Mouse (Mus musculus): ENCODE data around the gene Mast4. TPM values are rescaled to one million over a fixed set of nuclear protein-coding genes. Genes with fewer than 3 reads are reported as not detected.

Mast4 gene
- total and polyA plus RNA-seq, 3 experiments = 37.1 to 88.8 (median 66.8) TPM

- no peak for DNase-seq
These were observed 408.3 kb downstream of the Mast4 start for GRCm38 (mm10) chr13:102925844-102926598.

DNA sequence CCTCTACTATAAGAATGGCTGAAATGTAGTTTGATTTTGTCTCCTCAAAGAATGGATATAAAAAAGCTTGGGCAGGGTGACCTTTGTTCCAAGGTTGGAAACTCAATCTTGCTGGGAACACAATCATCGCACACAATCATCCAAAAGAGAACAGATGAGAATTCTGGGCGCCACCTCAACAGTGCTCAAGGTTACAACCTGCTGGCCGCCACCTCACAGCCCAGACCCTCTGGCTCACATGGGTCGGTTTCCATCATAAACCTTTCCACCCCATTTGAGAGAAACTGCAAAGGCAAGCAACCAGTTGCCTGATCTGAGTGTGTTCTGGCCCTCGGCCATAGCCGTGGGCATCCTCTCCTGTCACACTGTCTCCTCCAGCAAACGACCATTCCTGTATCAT, 414.6 kb downstream of the Mast4 start:
- DNase-seq = peak; percentile 42

DNA sequence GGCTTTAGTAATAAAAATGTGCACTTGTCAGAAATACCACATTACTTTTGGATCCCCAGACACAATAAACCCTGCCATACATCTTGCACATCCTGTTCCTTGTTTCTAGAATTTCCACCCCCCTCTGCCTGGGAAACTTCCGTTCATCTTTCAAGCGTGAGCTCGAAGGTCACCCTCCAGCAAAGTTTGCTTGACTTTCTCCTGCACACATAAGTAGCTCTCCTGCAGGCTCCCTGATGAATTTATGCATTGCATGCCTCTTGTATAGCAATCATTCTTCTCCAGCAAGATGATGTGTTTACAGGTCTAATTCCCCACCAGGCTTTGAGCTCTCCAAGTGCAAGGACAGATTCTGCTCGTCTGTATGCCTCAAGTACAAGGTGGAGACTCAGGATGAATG, 415.7 kb downstream of the Mast4 start:
- DNase-seq = peak; percentile 47

GRCm38 (mm10) chr13:102915341-102915740, 419.0 kb downstream of the Mast4 start:
- DNase-seq = no peak

- no peak for DNase-seq
These were observed 419.5 kb downstream of the Mast4 start for GRCm38 (mm10) chr13:102914800-102915199.

GRCm38 (mm10) chr13:102913919-102914318, 420.4 kb downstream of the Mast4 start:
- no peak for DNase-seq

GRCm38 (mm10) chr13:102912867-102913266, 421.4 kb downstream of the Mast4 start:
- no peak for DNase-seq

- no peak for DNase-seq
These were observed 424.5 kb downstream of the Mast4 start for GRCm38 (mm10) chr13:102909654-102910418.

DNA sequence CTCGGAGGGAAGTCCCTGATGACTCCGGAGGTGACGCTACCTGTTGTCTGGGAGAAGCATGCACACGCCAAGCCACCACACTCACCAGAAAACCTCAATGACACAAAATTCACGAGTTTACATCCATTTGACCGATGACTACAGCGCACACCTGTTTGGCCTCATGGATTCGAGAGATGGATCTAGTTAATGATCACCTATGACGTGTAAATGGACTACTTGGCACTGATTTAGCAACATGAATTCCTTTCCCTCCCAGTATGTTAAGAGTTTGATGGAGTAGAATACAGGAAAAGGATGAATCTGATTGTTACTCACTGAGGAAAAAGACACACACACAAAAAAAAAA, 427.7 kb downstream of the Mast4 start:
- DNase-seq = no peak

DNA sequence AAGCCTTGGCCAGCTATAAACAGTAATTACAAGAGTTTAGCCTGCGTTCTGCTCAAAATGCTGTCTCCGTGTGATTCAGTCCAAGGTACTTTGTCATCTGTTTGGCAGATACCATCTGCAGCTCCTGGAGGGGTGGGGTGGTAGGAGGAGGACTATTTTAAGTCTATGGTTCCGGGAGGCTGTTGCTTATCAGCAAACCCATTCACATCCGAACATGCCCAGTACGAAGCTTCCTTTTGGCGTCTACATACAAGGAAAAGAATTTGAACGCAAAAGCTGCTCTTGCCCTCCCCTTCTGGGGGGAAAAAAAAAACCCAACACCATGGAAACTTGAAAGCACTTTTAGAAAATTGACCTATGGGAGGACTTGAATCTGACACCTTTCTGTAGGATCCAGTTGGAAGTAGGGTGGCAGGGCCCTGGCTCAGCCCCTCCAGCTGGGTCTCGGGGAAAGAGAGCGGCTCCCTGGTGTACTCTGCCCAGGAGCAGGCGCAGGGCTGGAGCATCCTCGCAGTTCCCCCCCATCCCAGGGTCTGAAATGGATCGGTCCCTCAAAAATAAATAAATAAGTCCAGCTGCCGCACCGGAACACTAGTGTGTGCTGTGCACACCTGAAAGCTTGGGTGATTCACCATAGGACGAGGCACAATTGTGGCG, 428.2 kb downstream of the Mast4 start:
- DNase-seq = peak; percentile 89

GRCm38 (mm10) chr13:102905361-102905950, 428.8 kb downstream of the Mast4 start:
- peak; percentile 38 for DNase-seq

- DNase-seq = no peak
These were observed 430.6 kb downstream of the Mast4 start for GRCm38 (mm10) chr13:102903689-102904088.

- no peak for DNase-seq
These were observed 432.2 kb downstream of the Mast4 start for GRCm38 (mm10) chr13:102902123-102902522.

DNA sequence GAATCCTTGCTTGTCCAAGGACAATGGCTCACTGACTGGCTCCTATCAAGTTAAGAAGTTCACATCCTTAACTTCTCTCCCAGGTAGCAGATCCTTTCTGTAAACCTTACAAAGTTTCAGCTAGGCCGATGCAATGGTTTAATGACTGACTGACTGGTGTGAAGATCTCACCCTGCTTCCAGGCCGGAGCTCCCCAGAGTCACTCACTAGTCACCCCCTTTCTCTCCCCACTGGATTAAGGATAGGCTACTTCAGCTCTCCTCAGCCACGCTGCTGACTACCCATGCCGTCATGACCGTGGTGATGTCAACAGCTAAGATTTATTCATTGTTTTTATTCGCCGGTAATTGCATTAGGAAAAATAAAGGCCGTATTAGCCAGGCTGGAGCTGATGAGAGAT, 433.8 kb downstream of the Mast4 start:
- DNase-seq = peak; percentile 84

GRCm38 (mm10) chr13:102900083-102900420, 434.2 kb downstream of the Mast4 start:
- DNase-seq = no peak

DNA sequence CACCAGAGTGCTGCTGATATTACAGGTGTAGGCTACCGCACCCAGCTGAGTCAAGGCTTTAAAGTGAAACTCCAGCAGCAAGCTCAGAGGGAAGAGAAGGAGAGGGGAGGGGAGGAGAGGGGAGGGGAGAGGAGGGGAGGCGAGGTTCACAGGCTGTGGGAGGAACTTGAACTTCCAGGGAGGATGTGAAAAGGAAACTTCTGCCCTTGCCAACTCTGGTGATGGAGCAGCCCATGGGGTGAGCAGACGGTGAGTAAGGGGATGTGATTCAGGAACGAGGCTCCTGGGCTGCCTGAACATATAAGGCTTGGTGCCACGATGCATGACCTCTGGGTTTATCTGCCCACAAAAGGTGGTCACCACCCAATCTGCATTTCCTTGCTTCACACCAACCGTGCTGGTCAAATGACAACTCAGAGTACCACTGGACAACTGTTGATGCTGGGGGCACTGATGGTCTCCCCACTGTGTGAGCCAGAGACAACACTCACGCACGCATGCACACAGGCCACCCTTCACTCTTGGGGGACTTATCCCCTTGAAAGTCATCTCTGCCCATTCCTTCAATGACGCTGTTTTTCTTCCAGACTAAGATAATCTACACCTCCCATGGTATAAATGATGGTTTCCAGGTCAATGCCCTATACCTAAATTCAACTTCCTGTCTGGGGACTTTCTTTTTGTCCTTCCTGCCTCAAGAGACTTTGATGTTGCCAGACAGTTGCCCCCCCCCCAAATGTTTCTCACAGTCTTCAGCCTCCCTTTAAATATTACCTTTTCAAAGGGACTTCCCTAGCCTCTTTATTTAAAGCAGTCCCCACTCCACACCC, 434.8 kb downstream of the Mast4 start:
- DNase-seq = peak; percentile 56

DNA sequence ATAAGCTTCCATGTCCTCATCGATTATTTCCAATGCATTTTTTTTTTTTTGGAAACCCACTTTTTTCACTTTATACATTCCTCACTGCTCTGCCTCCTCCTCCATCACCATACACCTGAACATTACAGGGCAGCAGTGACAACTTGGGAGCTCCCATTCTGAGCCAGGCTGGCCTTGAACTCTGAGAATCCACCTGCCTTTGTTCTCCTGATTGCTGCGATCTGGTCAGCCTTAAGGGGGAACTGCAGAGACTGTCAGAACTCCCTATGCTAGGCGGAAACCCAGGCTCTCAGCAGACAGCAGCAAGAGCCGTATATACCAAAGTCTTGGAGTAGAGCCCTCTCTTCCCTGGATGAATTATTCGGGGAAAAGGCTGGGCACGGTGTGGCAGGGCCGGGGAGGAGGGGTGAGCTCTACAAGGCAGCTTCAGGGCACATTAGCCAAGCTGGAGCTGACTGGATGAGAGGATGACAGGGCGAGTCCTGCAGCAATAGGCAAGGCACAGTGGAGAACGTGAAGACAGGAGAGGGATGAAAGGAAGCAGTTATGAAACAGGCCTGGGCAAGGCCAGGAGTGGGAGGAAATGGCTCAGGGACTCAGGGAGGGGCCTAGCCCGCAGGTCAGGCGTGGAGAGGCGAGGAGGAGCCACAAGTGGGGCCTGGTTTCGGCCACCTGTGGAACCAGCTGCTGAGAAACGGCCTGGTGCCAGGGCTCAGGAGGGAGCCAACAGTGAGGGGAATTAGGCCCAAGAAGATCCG, 435.7 kb downstream of the Mast4 start:
- peak; percentile 88 for DNase-seq

- no peak for DNase-seq
These were observed 438.0 kb downstream of the Mast4 start for GRCm38 (mm10) chr13:102896322-102896721.

DNA sequence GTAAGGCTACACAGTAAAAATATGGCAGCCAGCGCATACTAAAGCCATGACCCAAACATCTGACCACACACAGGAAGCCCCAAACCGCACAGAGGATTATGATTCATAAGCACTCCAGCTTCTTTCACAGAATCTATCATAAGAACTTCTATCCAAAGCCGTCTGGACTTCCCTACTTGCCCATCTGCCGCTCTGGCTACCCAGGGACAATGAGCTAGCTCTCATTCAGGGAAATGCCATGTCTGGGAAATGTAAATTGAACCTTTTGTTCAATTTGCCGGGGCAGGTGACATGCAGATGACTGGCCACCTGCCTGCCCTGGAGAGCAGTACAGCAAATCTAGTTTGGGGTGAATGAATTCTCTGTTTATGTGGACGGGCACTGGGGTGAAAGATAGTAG, 438.4 kb downstream of the Mast4 start:
- no peak for DNase-seq

- DNase-seq = peak; percentile 47
These were observed 439.7 kb downstream of the Mast4 start for GRCm38 (mm10) chr13:102894287-102895234.

Measured in adrenal gland, adult 2 months (tissue).